Mouse (Mus musculus) cerebellum, adult 2 months (tissue): Measurements from ENCODE around the gene Pla2g4e. TPM values are rescaled to one million over a fixed set of nuclear protein-coding genes. Genes with fewer than 3 reads are reported as not detected.

Experiments used
- DNase-seq, 2 experiments: peaks; one replicate each; pipeline ENCODE4 v3.0.0; 2021
- H3K27ac ChIP-seq: fragments of 200-500 bp; 2 replicates; pipeline ENCODE4 v1.5.1; 2012; ENCODE audit warnings: low read length, control low read depth, inconsistent platforms; ENCODE audit not compliant: insufficient read depth
- H3K27me3 ChIP-seq: fragments of 200-500 bp; 2 replicates; pipeline ENCODE4 v1.6.1; 2012; ENCODE audit warnings: inconsistent platforms, mild to moderate bottlenecking, low read length, moderate library complexity; ENCODE audit not compliant: control insufficient read depth, insufficient read depth
- H3K4me1 ChIP-seq: fragments of 200-500 bp; 2 replicates; pipeline ENCODE4 v1.6.1; 2011; ENCODE audit warnings: low read length; ENCODE audit not compliant: control insufficient read depth, insufficient read depth
- H3K4me3 ChIP-seq: fragments of 200-500 bp; replicated peaks from 2 replicates; pipeline ENCODE3; 2011; ENCODE audit warnings: mild to moderate bottlenecking, low read depth, low read length, control low read depth; ENCODE audit not compliant: insufficient read depth
- CTCF ChIP-seq: fragments of 200-500 bp; IDR thresholded peaks from 2 replicates; pipeline ENCODE4 v1.5.1; 2011; ENCODE audit warnings: low read depth, mild to moderate bottlenecking, control low read depth, low read length, moderate library complexity, borderline replicate concordance; ENCODE audit not compliant: insufficient read depth
- POLR2A ChIP-seq: fragments of 200-500 bp; IDR thresholded peaks from 2 replicates; pipeline ENCODE4 v1.6.1; 2011; ENCODE audit warnings: low read length, control low read depth, borderline replicate concordance; ENCODE audit not compliant: insufficient read depth
- WGBS: fragments of 180-500 bp; shearing (Covaris S2); methylation state at CpG from one replicate; pipeline ENCODE4 v1.1.7; 2018; 5-methylcytosine and 5-hydroxymethylcytosine counted together
- polyA plus RNA-seq: library from polyadenylated mRNA; depleted of rRNA; stranded (reverse); fragments of >200 nt; gene quantifications from 2 replicates; pipeline ENCODE4 v1.2.3, GENCODE M21; 2012

The Pla2g4e gene
- polyA plus RNA-seq, 1 experiment: 9.5 TPM

- TF ChIP-seq CTCF (no peak), POLR2A (no peak)
- no peak for DNase-seq
- WGBS: 68% methylated on average over 3 of the region's 3 CpGs
- H3K27ac ChIP-seq: no peak overlapping the region
- no peak overlapping the region for H3K4me3 ChIP-seq
- H3K4me1 ChIP-seq: peaks cover 10% of the 10 kb centered on the region
- no peaks in the 10 kb centered on the region for H3K27me3 ChIP-seq
Observed at GRCm38 (mm10) chr2:120231642-120232041, 13.5 kb downstream of the Pla2g4e start.

GRCm38 (mm10) chr2:120214600-120214999, 30.5 kb downstream of the Pla2g4e start:
- no peaks in the 10 kb centered on the region for H3K27me3 ChIP-seq
- no peaks in the 10 kb centered on the region for H3K4me1 ChIP-seq
- no peak for TF ChIP-seq POLR2A
- TF ChIP-seq CTCF: no peak
- 90% methylated on average over 5 of the region's 5 CpGs for WGBS
- no peak overlapping the region for H3K4me3 ChIP-seq
- no peak for DNase-seq
- no peak overlapping the region for H3K27ac ChIP-seq

GRCm38 (mm10) chr2:120211448-120211847, 33.7 kb downstream of the Pla2g4e start:
- Histone ChIP-seq H3K4me1 (no peaks in the 10 kb centered on the region), H3K4me3 (no peak overlapping the region), H3K27ac (no peak overlapping the region), H3K27me3 (no peaks in the 10 kb centered on the region)
- DNase-seq: no peak
- 61% methylated on average over 2 of the region's 2 CpGs for WGBS
- TF ChIP-seq POLR2A (no peak), CTCF (no peak)

GRCm38 (mm10) chr2:120207926-120208325, 37.2 kb downstream of the Pla2g4e start:
- DNase-seq: no peak
- Histone ChIP-seq H3K27me3 (no peaks in the 10 kb centered on the region), H3K4me3 (no peak overlapping the region), H3K4me1 (peaks cover 9% of the 10 kb centered on the region), H3K27ac (no peak overlapping the region)
- WGBS: 72% methylated on average over 7 of the region's 7 CpGs
- no peak for TF ChIP-seq CTCF
- no peak for TF ChIP-seq POLR2A

GRCm38 (mm10) chr2:120207028-120207427, 38.1 kb downstream of the Pla2g4e start:
- Histone ChIP-seq H3K4me1 (peaks cover 9% of the 10 kb centered on the region), H3K4me3 (no peak overlapping the region), H3K27ac (no peak overlapping the region), H3K27me3 (no peaks in the 10 kb centered on the region)
- 50% methylated on average over 6 of the region's 6 CpGs for WGBS
- DNase-seq: no peak
- TF ChIP-seq CTCF (no peak), POLR2A (no peak)

- peaks cover 23% of the 10 kb centered on the region for H3K4me1 ChIP-seq
- DNase-seq: peak in 1 of 2 experiments; percentile 43
- TF ChIP-seq CTCF: no peak
- TF ChIP-seq POLR2A: no peak
- H3K4me3 ChIP-seq: no peak overlapping the region
- H3K27me3 ChIP-seq: no peaks in the 10 kb centered on the region
- no peak overlapping the region for H3K27ac ChIP-seq
- WGBS: 29% methylated on average over 3 of the region's 3 CpGs
Observed at GRCm38 (mm10) chr2:120203742-120204141, 41.4 kb downstream of the Pla2g4e start.

GRCm38 (mm10) chr2:120200077-120200476, 45.1 kb downstream of the Pla2g4e start:
- Histone ChIP-seq H3K27me3 (no peaks in the 10 kb centered on the region), H3K27ac (no peak overlapping the region), H3K4me3 (no peak overlapping the region), H3K4me1 (peaks cover 23% of the 10 kb centered on the region)
- 18% methylated on average over 7 of the region's 7 CpGs for WGBS
- TF ChIP-seq CTCF (no peak), POLR2A (no peak)
- peak; percentile 50 to 78 for DNase-seq

- Histone ChIP-seq H3K27me3 (no peaks in the 10 kb centered on the region), H3K4me1 (no peaks in the 10 kb centered on the region), H3K27ac (no peak overlapping the region), H3K4me3 (no peak overlapping the region)
- WGBS: 91% methylated on average over 4 of the region's 4 CpGs
- no peak for DNase-seq
- TF ChIP-seq POLR2A: no peak
- no peak for TF ChIP-seq CTCF
Observed at GRCm38 (mm10) chr2:120188174-120188573, 57.0 kb downstream of the Pla2g4e start.

GRCm38 (mm10) chr2:120187583-120187982, 57.6 kb downstream of the Pla2g4e start:
- no peak for DNase-seq
- H3K4me1 ChIP-seq: no peaks in the 10 kb centered on the region
- TF ChIP-seq CTCF (no peak), POLR2A (no peak)
- 91% methylated on average over 1 of the region's 1 CpGs for WGBS
- no peaks in the 10 kb centered on the region for H3K27me3 ChIP-seq
- H3K4me3 ChIP-seq: no peak overlapping the region
- H3K27ac ChIP-seq: no peak overlapping the region
